Mouse (Mus musculus) stomach, embryonic 14.5 days (tissue): ENCODE data around the gene Nrde2. TPM values are rescaled to one million over a fixed set of nuclear protein-coding genes. Genes with fewer than 3 reads are reported as not detected.

Experiments
- ATAC-seq: fragments of 200-750 bp; cut with Nextera tagmentation; 2 replicates; pipeline ENCODE4 v1.8.0; 2017; ENCODE audit warnings: low read depth, moderate TSS enrichment; ENCODE audit not compliant: insufficient number of reproducible peaks, insufficient read depth, low FRiP score
- H3K27ac ChIP-seq: fragments of 300-500 bp; sonication (generic); 2 replicates; pipeline ENCODE4 v1.5.1; 2014; ENCODE audit warnings: mild to moderate bottlenecking, low read length, moderate library complexity, mixed read lengths
- H3K27me3 ChIP-seq: fragments of 300-500 bp; sonication (generic); 2 replicates; pipeline ENCODE4 v1.6.1; 2014; ENCODE audit warnings: low read length, control low read depth, mixed read lengths; ENCODE audit not compliant: control insufficient read depth, insufficient read depth
- H3K36me3 ChIP-seq: fragments of 300-500 bp; sonication (generic); 2 replicates; pipeline ENCODE4 v1.6.1; 2014; ENCODE audit warnings: mild to moderate bottlenecking, control low read depth, low read length, moderate library complexity, mixed read lengths; ENCODE audit not compliant: control insufficient read depth, insufficient read depth
- H3K4me1 ChIP-seq: fragments of 300-500 bp; sonication (generic); 2 replicates; pipeline ENCODE4 v1.6.1; 2014; ENCODE audit warnings: low read length, control low read depth, mixed read lengths; ENCODE audit not compliant: control insufficient read depth, insufficient read depth
- H3K4me2 ChIP-seq: fragments of 300-500 bp; sonication (generic); replicated peaks from 2 replicates; pipeline ENCODE4 v1.6.1; 2014; ENCODE audit warnings: low read depth, low read length, control low read depth
- H3K4me3 ChIP-seq: fragments of 300-500 bp; sonication (generic); 2 replicates; pipeline ENCODE4 v1.5.1; 2014; ENCODE audit warnings: low read depth, low read length, control low read depth
- H3K9ac ChIP-seq: fragments of 300-500 bp; sonication (generic); replicated peaks from 2 replicates; pipeline ENCODE4 v1.6.1; 2014; ENCODE audit warnings: low read depth, mild to moderate bottlenecking, control low read depth, low read length, moderate library complexity, mixed read lengths
- H3K9me3 ChIP-seq: fragments of 300-500 bp; sonication (generic); 2 replicates; pipeline ENCODE4 v1.6.1; 2016; ENCODE audit warnings: low read depth, low read length, control low read depth; ENCODE audit not compliant: control insufficient read depth
- WGBS: fragments of 180-500 bp; shearing (Covaris S2); extraction: QIAGEN DNeasy Blood & Tissue Kit; methylation state at CpG from one replicate; pipeline ENCODE4 v1.1.7; 2014; 5-methylcytosine and 5-hydroxymethylcytosine counted together
- polyA plus RNA-seq: library from polyadenylated mRNA; unstranded; fragments of >200 nt; fragmentation: Nextera tagmentation; extraction: Ambion mirVana; gene quantifications from 2 replicates; pipeline ENCODE4 v1.2.1, GENCODE M21; 2014

Gene Nrde2
- polyA plus RNA-seq, 1 experiment from 2014 or later, result 13.1 TPM

- 73% methylated on average over 17 of the region's 17 CpGs for WGBS
- H3K9me3 ChIP-seq, result no peaks in the 10 kb centered on the region
- H3K27me3 ChIP-seq, result no peaks in the 10 kb centered on the region
- H3K27ac ChIP-seq, result peak overlapping the region; percentile 21; the same call in 1 of the 2 replicates
- no peaks in the 10 kb centered on the region for H3K4me1 ChIP-seq
- no peak for ATAC-seq
- peaks cover 66% of the 10 kb centered on the region for H3K36me3 ChIP-seq
- no peak overlapping the region for H3K4me3 ChIP-seq
- H3K9ac ChIP-seq, result no peak overlapping the region
- no peak overlapping the region for H3K4me2 ChIP-seq
Observed at GRCm38 (mm10) chr12:100126968-100127865, 32.2 kb downstream of the Nrde2 start.

GRCm38 (mm10) chr12:100124913-100125798 lies 34.3 kb downstream of the Nrde2 start:
- H3K4me2 ChIP-seq, result no peak overlapping the region
- peaks cover 66% of the 10 kb centered on the region for H3K36me3 ChIP-seq
- no peaks in the 10 kb centered on the region for H3K9me3 ChIP-seq
- no peak overlapping the region for H3K4me3 ChIP-seq
- no peak overlapping the region for H3K27ac ChIP-seq
- H3K4me1 ChIP-seq, result no peaks in the 10 kb centered on the region
- no peaks in the 10 kb centered on the region for H3K27me3 ChIP-seq
- 80% methylated on average over 16 of the region's 16 CpGs for WGBS
- H3K9ac ChIP-seq, result no peak overlapping the region
- ATAC-seq, result no peak

GRCm38 (mm10) chr12:100123476-100123875 lies 36.0 kb downstream of the Nrde2 start:
- Histone ChIP-seq H3K9me3 (no peaks in the 10 kb centered on the region), H3K27ac (no peak overlapping the region), H3K4me2 (no peak overlapping the region)

GRCm38 (mm10) chr12:100122921-100123381 lies 36.5 kb downstream of the Nrde2 start:
- H3K9ac ChIP-seq, result no peak overlapping the region
- peaks cover 79% of the 10 kb centered on the region for H3K36me3 ChIP-seq

More at GRCm38 (mm10) chr12:100123476-100123875, 36.0 kb downstream of the Nrde2 start:
- no peak overlapping the region for H3K4me3 ChIP-seq
- no peak for ATAC-seq
- H3K9ac ChIP-seq, result no peak overlapping the region
- WGBS, result 81% methylated on average over 9 of the region's 9 CpGs
- no peaks in the 10 kb centered on the region for H3K4me1 ChIP-seq
- no peaks in the 10 kb centered on the region for H3K27me3 ChIP-seq
- H3K36me3 ChIP-seq, result peaks cover 73% of the 10 kb centered on the region

GRCm38 (mm10) chr12:100115982-100116381 lies 43.5 kb downstream of the Nrde2 start:
- peaks cover 6% of the 10 kb centered on the region for H3K4me1 ChIP-seq
- no peak overlapping the region for H3K9ac ChIP-seq
- H3K36me3 ChIP-seq, result peaks cover 81% of the 10 kb centered on the region
- no peak for ATAC-seq
- no peak overlapping the region for H3K4me2 ChIP-seq
- H3K9me3 ChIP-seq, result no peaks in the 10 kb centered on the region
- no peak overlapping the region for H3K27ac ChIP-seq
- no peak overlapping the region for H3K4me3 ChIP-seq
- no peaks in the 10 kb centered on the region for H3K27me3 ChIP-seq
- 91% methylated on average over 5 of the region's 5 CpGs for WGBS

More at GRCm38 (mm10) chr12:100122921-100123381, 36.5 kb downstream of the Nrde2 start:
- H3K27me3 ChIP-seq, result no peaks in the 10 kb centered on the region
- no peak overlapping the region for H3K27ac ChIP-seq
- H3K9me3 ChIP-seq, result no peaks in the 10 kb centered on the region
- ATAC-seq, result no peak
- no peak overlapping the region for H3K4me2 ChIP-seq
- WGBS, result 75% methylated on average over 7 of the region's 7 CpGs
- H3K4me3 ChIP-seq, result no peak overlapping the region
- H3K4me1 ChIP-seq, result no peaks in the 10 kb centered on the region

GRCm38 (mm10) chr12:100109986-100110696 lies 49.3 kb downstream of the Nrde2 start, which contains the start of gene Psmc1:
TSS of gene Psmc1 (plus strand) at chr12:100110154.
- no peaks in the 10 kb centered on the region for H3K9me3 ChIP-seq
- H3K4me3 ChIP-seq, result peak within 1 kb of the TSS; percentile 98
- under 1% methylated on average over 58 of the region's 58 CpGs for WGBS
- peak within 1 kb of the TSS; percentile 93 for H3K9ac ChIP-seq
- H3K4me1 ChIP-seq, result peaks cover 12% of the 10 kb centered on the region
- H3K4me2 ChIP-seq, result peak within 1 kb of the TSS; percentile 83
- peaks cover 25% of the 10 kb centered on the region for H3K36me3 ChIP-seq
- H3K27me3 ChIP-seq, result no peaks in the 10 kb centered on the region
- H3K27ac ChIP-seq, result peak within 1 kb of the TSS; percentile 83
- peak; percentile 75 for ATAC-seq

GRCm38 (mm10) chr12:100107436-100107835 lies 52.0 kb downstream of the Nrde2 start:
- WGBS, result 51% methylated on average over 4 of the region's 4 CpGs
- Histone ChIP-seq H3K27me3 (no peaks in the 10 kb centered on the region), H3K4me3 (no peak overlapping the region), H3K27ac (no peak overlapping the region), H3K4me2 (no peak overlapping the region), H3K9ac (no peak overlapping the region), H3K9me3 (no peaks in the 10 kb centered on the region), H3K36me3 (peaks cover 4% of the 10 kb centered on the region; the same call in 1 of the 2 replicates), H3K4me1 (peaks cover 12% of the 10 kb centered on the region)
- ATAC-seq, result no peak
